Mouse (Mus musculus): Measurements from ENCODE around the gene Golph3. TPM values are rescaled to one million over a fixed set of nuclear protein-coding genes. Genes with fewer than 3 reads are reported as not detected.

The Golph3 gene
- total RNA-seq, 2 experiments from 2014 or later, result 86.5 to 132 TPM

DNA sequence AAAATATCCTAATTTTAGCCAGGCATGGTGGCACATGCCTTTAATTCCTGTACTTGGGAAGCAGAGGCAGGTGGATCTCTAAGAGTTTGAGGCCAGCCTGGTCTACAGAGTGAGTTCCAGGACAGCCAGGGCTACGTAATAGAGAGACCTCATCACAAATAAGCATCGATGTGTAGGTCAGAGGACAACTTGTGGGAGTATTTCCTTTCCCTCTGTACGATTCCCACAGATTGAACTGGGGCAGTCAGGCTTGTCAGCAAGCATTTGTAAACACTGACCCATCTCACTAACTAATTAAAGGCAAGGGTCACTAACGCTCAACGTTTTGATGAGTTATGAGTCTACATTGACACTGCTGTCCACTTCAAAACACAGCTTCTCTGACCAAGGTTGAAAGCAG lies 6.7 kb upstream of the Golph3 start:
- ATAC-seq (replicated peaks; ENCODE audit: low FRiP score, low TSS enrichment, poor library complexity, severe bottlenecking), result no peak

DNA sequence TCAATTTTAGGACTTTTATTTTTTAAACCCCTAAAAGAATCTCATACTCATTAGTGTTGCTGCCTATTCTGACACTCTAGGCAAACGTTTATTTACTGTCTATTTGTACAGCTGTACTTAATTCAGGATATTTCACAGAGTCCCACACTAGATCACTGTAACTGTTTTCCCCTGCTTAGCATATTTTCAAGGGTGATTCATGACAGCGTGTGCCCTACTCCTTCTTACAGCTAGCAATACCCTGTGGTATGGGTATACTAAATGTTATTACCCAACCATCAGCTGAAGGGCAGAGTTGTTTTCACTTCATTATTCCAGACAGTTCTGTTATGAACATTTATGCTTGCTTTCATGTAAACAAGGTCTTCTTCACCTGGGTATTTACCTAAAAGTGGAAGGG lies 5.3 kb upstream of the Golph3 start:
- no peak for ATAC-seq (replicated peaks; ENCODE audit: low FRiP score, low TSS enrichment, poor library complexity, severe bottlenecking)

DNA sequence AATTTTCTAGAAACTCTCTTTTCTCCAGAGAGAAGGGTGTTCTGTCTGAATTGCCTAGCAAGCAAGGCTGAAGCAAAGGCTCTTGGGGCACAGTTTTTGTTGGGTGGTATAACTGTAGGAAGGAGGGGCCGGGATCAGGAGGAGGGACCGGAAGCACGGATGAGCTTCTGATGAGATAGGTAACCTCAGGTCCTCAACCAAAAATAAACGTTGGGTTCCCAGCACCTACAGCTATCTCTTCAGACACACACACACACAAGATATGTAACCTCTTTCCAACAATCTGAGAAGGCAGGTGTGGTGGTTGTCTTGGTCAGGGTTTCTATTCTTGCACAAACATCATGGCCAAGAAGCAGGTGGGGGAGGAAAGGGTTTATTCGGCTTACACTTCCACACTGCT lies 4.0 kb upstream of the Golph3 start:
- peak; percentile 45 for ATAC-seq (replicated peaks; ENCODE audit: low FRiP score, low TSS enrichment, poor library complexity, severe bottlenecking)

DNA sequence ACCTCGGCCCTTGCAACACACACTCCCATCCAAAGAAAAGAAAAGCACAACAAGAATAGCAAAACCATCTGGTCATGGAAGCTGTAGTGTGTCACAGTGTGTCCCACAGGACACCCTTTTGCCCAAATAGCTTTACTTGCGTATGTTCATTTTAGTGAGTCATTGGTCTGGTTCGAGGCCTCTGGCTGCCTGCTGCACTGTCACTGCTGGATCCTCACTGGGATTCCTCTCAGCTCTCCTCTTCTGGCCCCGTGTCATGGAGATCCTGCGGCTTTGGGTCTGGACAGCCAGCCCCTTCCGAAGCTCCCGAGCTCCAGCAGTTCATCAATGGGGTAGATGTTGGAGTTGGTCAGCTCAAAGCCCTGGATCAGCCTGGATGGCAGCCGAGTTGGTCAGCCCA lies 2.8 kb upstream of the Golph3 start:
- ATAC-seq (replicated peaks; ENCODE audit: low FRiP score, low TSS enrichment, poor library complexity, severe bottlenecking), result no peak

DNA sequence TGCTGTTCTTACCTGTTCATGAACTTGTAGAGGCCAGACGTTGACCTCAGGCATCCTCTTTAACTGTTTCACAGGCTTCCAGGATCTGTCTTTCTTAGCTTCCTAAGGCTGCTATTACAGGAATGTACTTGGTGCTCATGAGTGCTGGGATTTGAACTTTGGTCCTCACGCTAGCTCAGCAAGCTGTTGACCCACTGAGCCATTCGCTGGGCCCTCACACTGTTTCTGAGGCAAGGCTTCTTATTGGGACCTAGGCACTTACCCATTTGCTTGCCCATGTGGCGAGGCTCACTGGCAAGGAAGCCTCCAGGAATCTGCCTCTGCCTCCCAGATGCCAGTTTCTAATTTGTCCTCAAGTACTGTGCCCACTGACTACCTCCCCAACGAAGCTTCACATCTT lies 1.4 kb upstream of the Golph3 start:
- ATAC-seq (replicated peaks; ENCODE audit: low FRiP score, low TSS enrichment, poor library complexity, severe bottlenecking), result no peak

DNA sequence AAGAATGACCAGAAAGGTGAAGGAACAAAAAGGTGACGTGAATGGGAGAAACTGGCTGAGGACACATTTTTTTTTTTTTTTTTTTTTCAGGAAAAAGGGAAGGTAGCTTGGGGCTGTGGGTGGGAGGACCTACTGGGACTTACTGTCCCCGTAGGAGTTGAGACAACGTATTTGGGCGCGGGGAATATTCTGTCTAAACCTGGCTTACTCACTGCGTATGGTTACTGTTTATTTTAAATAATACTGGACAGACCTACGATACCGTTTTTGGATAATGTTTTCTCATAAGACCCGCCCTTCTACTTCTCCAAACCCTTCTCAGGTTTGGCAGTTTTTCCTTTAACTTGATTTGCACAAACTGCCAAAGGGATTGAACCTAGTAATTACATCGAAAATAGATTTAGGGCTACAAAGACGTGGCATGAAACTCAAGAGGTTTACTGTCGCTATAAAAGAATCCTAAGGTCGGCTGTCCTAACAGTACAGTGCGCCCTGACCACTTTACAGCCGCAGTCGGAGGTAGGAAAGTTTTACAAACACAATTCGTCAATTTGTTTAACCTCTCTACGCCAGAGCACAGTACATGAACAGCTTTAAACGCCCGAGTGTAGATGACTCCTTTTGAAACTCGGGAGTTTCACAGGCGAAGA lies 684 bp upstream of the Golph3 start:
- ATAC-seq (replicated peaks; ENCODE audit: low FRiP score, low TSS enrichment, poor library complexity, severe bottlenecking), result peak; percentile 23

DNA sequence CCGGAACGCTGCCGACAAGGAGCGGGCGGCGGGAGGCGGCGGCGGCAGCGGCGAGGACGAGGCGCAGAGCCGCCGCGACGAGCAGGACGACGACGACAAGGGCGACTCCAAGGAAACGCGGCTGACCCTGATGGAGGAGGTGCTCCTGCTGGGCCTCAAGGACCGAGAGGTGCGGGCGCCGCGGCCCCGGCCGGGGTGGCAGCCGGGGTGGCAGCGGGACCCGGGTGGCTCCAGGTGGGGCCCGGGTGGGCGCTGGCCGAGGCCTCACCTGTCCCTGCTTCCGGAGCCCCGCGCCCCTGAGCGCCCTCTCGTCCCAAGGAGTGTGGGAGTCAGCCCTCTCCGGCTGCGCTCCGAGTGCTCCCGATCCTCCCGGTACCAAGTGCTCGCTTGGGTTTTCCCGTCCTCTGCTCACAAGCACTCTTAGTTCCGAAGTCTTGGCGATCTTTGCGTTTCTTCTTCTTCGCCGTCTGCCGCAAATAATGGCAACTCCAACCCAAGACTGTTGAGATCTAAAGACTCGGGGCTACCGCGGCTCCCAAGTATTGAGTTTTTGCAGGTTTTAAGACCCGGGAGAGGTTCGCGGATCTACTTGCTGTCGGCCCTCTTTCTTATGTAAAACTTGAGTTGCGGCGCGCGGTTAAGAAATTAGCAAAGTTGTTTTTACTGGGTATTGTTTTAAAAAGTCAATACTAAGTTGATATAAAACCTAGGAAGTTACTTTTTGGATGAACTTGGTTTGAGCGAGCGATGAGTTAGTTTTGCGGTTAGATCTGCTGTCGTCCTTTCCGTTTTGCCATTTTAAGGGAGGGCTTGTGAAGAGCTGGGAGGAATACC lies 755 bp downstream of the Golph3 start, which contains the start of gene 1810049J17Rik:
Gene 1810049J17Rik, minus strand, starts transcription at position 112 of the 834 bp plus-strand sequence.
- ATAC-seq (replicated peaks; ENCODE audit: low FRiP score, low TSS enrichment, poor library complexity, severe bottlenecking), result no peak

DNA sequence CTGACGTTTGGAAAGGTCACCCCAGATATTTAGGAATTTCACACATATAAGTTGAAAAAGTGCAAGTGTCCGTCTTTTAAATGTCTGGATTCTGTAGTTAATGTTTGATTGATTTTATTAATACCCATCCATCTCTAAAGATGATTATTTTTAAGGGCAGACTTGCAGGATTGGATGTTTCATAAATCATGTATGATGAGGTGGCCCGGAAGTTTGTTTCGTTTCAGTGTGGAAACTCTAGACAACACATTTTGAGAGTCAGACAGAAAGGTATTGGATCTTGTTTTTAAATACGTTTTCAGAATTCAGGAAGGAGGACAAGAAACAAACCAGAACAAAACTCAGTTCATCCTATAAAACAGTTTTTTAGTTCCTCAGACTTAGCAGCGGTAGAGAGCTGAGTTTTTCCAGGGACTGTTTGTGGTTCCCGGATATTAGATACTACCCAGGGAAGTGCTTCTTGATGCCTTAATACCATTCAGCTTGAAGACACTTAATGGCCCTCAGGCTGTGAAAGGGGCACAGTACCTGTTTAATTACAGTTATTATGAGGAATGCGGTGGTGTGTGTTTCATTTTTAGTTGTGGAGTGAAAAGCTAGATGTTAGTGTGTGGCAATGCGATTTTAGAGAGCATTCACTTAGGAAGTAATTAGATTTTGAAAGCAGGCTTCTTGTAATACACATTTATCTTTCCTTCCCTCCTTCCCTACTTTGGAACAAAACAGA lies 1.6 kb downstream of the Golph3 start:
- no peak for ATAC-seq (replicated peaks; ENCODE audit: low FRiP score, low TSS enrichment, poor library complexity, severe bottlenecking)

DNA sequence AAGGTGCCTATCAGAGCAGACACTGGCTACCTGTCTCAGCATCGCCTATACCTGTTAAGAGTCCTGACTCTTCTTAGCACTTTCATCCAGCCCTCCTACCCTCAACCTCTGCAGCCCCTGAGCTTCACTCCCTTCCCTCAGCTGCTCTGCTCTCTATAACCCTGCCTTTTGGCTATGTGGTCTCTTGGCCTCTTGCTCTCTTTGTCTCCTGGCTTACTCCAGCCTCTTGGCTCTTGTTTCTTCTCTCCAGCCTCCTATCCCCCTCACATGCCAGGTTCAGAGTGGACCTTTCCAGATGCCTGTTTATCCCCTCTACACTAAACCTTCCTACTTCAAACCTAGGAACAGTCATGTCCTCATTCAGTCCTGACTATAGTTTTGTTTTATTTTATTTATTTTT lies 3.1 kb downstream of the Golph3 start:
- no peak for ATAC-seq (replicated peaks; ENCODE audit: low FRiP score, low TSS enrichment, poor library complexity, severe bottlenecking)

DNA sequence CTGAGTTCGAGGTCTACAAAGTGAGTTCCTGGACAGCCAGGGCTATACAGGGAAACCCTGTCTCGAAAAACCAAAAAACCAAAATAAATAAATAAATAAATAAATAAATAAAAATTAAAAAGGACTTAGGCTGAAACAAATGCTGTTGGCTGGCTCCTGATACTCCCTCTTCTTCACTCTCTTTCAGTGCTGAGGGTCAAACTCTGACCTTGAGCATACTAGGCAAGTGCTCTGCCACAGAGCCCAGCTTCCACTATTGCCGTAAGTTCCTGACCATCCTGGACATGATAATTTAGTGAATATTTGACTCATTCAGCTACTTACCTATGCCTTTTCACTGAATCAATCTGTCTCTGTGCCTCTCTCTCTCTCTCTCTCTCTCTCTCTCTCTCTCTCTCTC lies 9.1 kb downstream of the Golph3 start:
- ATAC-seq (replicated peaks; ENCODE audit: low FRiP score, low TSS enrichment, poor library complexity, severe bottlenecking), result no peak

DNA sequence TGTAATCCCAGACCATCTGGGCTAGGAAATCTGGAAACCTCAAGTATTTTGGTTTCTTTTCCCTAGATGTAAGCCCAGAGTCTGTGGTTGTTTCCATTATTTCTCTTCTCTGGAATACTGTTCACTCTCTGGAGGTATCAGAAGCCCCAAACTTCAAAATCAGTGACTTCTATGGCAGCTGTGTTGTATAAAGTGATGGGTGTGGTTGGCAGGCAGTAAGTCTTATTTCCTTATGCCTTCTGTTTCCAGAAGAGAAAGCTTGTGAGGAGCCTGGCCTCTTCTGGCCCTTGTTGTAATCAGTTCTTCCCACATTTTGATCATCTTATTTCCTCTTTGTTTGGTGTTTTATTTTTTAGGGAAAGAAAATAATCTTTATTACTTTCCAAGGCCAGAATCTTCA lies 9.6 kb downstream of the Golph3 start:
- ATAC-seq (replicated peaks; ENCODE audit: low FRiP score, low TSS enrichment, poor library complexity, severe bottlenecking), result peak; percentile 57

DNA sequence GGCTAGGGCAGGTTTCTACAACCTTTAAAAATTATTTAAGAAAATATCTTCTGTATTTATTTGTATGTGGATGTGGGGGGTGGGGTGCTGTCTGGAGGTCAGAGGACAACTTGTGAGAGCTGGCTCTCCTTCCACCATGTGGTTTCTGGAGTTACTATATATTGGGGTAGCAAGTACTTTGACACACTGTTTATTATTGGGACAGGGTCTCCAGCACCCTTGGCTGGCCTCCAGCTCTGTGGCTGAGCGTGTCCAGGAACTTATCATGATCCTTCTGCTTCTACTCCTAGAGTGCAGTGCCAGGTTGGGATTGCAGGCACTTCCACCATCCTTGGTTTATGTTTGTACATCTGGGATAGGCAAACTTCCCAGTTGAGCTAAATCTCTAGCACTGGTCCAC lies 10.1 kb downstream of the Golph3 start:
- ATAC-seq (replicated peaks; ENCODE audit: low FRiP score, low TSS enrichment, poor library complexity, severe bottlenecking), result no peak

DNA sequence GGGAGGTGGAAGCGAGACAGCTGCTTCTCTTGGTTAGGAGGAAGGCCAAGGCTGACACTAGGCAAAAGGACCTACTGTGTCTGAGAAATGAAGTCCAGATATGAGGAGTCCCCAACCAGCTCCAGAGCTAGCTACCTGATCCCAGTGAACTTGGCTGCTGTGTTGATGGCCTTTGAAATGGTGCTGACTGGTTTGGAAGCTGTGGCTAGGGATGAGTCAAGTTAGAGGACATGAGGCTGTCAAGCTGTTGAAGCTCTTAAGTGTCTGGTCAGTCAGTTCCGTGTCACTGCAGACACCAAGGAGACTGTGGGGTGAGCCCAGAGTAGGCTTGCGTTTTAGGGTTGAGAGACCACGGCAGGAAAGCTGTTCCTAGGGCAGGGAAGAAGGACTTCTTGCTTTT lies 13.1 kb downstream of the Golph3 start:
- no peak for ATAC-seq (replicated peaks; ENCODE audit: low FRiP score, low TSS enrichment, poor library complexity, severe bottlenecking)

DNA sequence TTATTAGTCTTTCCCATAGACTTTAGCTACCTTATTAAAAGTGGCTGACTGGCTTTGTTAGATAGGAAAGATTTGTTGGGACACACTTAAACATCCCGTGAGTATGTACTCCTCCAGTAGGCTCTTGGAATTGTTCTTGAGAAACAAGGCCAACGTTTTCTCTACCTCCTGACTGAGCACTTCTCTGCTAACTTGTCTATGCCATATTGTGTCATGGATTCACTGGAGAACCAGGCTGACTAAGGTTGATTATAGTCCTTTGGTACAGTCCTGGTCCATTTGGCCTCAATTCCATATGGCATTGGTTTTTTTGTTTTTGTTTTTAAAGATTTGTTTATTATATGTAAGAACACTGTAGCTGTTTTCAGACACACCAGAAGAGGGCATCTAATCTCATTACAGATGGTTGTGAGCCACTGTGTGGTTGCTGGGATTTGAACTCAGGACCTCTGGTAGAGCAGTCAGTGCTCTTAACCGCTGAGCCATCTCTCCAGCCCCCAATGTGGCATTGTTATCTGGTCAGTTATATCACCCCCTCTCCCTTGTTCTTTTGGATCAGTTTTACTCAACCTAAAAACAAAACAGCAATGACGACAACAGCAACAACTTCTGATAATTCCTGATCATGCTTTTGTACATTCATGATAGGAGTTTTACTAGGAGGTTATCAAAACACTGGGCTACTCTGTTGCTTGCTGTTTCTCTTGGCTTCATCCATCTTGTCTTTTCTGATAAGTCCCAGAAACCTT lies 16.0 kb downstream of the Golph3 start:
- ATAC-seq (replicated peaks; ENCODE audit: low FRiP score, low TSS enrichment, poor library complexity, severe bottlenecking), result peak; percentile 76

DNA sequence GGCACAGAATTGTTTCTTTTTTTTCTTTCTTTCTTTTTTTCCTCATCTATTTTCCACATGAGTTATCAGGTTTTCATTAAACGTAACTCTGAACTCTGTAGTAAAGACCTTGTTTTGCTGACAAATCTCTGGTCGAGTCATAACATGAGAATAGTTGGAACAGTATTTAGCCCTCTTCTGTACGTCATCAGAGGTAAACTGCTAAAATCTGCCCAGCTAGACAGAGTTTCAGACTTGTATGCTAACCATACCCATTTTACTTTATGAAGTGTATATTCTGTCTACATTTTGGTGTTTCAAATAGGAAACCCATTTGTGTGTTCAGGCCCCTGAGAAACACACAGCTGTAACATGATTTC lies 16.5 kb downstream of the Golph3 start:
- no peak; the same call in 1 of the 2 replicates for ATAC-seq (replicated peaks; ENCODE audit: low FRiP score, low TSS enrichment, poor library complexity, severe bottlenecking)

DNA sequence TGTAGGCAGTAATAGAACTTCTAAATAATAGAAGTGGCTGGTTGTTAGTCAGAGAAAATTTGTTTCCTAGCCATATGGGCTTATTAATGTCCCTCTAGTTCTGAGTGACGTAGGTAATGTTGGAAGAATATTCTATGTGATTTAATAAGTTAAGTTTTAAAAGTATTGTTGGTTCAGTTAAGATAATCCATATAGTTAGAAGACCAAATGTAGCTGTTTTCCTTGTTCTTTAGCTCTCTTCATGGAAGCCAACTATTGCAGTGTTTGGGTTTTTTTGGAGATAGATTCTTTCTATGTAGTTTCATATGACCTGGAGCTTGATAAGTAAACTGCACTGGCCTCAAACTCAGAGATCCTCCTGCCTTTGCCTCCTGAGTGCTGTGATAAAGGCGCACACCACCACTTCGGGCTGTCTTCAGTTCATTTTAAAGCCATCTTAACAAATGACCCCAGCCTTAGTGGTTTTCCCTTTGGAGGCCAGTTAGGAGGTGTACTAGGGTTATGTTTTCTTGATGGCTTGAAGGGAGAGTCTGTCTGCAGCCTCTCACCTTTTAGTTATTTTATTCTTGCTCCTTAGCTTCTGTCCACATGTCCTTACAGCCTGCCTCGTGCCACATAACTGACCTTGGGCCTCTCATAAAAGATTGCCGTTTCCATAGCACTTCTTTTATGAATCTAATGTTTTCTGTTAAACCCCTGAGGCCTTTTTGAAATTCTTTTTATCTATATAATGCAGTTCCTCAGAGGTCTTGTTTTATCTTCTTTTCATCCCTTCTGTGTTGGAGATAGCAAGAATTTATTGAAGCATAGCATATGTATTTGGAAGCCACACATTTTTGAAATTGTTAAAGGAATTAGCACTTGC lies 19.5 kb downstream of the Golph3 start:
- peak; percentile 45 for ATAC-seq (replicated peaks; ENCODE audit: low FRiP score, low TSS enrichment, poor library complexity, severe bottlenecking)

DNA sequence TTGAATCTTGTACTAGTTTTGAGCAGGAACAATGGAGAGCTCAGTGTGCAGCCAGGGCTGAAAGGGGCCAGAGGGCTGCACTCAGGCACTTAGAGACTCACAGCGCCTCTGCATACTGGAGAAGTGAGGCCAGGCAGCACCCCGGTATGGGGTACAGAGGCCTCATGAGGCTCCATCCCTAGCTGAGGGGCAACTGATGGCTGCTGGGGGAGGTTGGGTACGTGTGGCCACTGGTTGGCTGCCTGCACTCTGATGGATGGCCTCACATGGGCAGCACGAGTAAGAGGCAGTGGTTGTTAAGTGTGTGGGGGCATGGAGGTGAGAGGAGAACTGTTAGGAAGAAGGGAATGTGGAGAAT lies 20.1 kb downstream of the Golph3 start:
- no peak; the same call in 1 of the 2 replicates for ATAC-seq (replicated peaks; ENCODE audit: low FRiP score, low TSS enrichment, poor library complexity, severe bottlenecking)

DNA sequence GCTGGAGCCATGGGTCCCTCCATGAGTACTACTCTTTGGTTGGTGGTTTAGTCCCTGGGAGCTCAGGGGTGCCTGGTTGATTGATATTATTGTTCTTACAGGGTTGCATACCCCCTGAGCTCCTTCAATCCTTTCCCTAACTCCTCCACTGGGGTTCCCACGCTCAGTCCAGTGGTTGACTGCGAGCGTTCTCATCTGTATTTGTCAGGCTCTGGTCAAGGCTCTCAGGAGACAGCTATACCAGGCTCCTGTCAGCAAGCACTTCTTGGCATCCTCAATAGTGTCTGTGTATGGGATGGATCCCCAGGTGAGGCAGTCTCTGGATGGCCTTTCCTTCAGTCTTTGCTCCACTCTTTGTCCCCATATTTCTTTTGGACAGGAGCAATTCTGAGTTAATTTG lies 25.7 kb downstream of the Golph3 start:
- ATAC-seq (replicated peaks; ENCODE audit: low FRiP score, low TSS enrichment, poor library complexity, severe bottlenecking), result no peak

DNA sequence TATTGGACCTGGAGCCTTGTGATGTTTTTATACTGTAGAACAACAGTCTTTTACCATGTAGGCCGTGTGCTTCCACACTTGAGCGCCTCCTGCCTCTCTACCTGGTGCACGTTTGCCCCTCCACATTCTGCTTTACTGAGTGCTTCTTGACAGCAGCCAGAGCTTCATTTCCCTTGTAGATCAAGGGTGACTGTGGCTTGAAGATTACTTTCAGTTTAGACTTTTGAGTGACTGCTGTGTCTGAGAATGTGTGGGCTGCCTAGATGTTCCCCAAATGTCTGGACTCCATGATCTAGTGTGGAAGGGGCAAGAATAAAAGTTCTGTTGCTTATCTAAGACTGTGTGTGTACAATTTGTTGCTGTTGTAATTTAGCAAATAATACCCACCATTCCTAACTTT lies 27.7 kb downstream of the Golph3 start:
- 0 out of 2 replicates have a peak, but pooled peaks have one; percentile 28 for ATAC-seq (replicated peaks; ENCODE audit: low FRiP score, low TSS enrichment, poor library complexity, severe bottlenecking)
